Comparison of ENCODE assay signal across 7 mouse cellular contexts in genomic region chr10:125538316-125538715, GRCm38 (mm10).
DNase-seq lines count a peak whose midpoint lies in the region; ATAC-seq and TF ChIP-seq lines count a peak whose summit lies in the region.

No protein-coding gene starts in this region.

- no peaks in the 10 kb centered on the region for H3K36me3 ChIP-seq in E14TG2a.4 (ENCODE audit: insufficient read depth, low read length)
- H3K36me3 ChIP-seq in forebrain, embryonic 15.5 days, result no peaks in the 10 kb centered on the region
- no peaks in the 10 kb centered on the region for H3K36me3 ChIP-seq in neural tube, embryonic 15.5 days

- 44% methylated on average over 1 of the region's 1 CpGs for WGBS in forebrain, embryonic 15.5 days
- 51% methylated on average over 1 of the region's 1 CpGs for WGBS in neural tube, embryonic 15.5 days

- no peak overlapping the region for H3K27ac ChIP-seq in forebrain, embryonic 15.5 days (replicated peaks)
- no peak overlapping the region for H3K27ac ChIP-seq in neural tube, embryonic 15.5 days (replicated peaks)

- H3K4me2 ChIP-seq in forebrain, embryonic 15.5 days (replicated peaks), result no peak overlapping the region
- no peak overlapping the region for H3K4me2 ChIP-seq in neural tube, embryonic 15.5 days

- H3K9me3 ChIP-seq in E14TG2a.4 (ENCODE audit: low read length), result 0 out of 2 replicates have a peak, but pooled peaks cover 6% of the 10 kb centered on the region
- no peaks in the 10 kb centered on the region for H3K9me3 ChIP-seq in forebrain, embryonic 15.5 days
- H3K9me3 ChIP-seq in neural tube, embryonic 15.5 days (replicated peaks), result no peaks in the 10 kb centered on the region

- 0 out of 2 replicates have a peak, but pooled peaks have one; percentile 43 for ATAC-seq in forebrain, embryonic 15.5 days (replicated peaks)
- peak; percentile 68; the same call in 1 of the 2 replicates for ATAC-seq in megakaryocyte-erythroid progenitor cell, adult 5-6 weeks (replicated peaks; ENCODE audit: low FRiP score, low TSS enrichment, poor library complexity, severe bottlenecking)
- no peak for ATAC-seq in neural tube, embryonic 15.5 days (ENCODE audit: low FRiP score)

- peak; percentile 12 for DNase-seq in kidney, adult 8-10 months
- DNase-seq in kidney, adult 18-20 months, result no peak
- peak; percentile 37 for DNase-seq in NIH3T3 (ENCODE audit: low read depth)

- no peak overlapping the region for H3K9ac ChIP-seq in forebrain, embryonic 15.5 days (replicated peaks)
- no peak overlapping the region for H3K9ac ChIP-seq in neural tube, embryonic 15.5 days (replicated peaks)

- TF ChIP-seq CTCF in E14TG2a.4 (conservative IDR thresholded peaks at IDR 0.05; ENCODE audit: low read length), result peak; percentile 45

- no peaks in the 10 kb centered on the region for H3K27me3 ChIP-seq in E14TG2a.4 (ENCODE audit: insufficient read depth, low read length)
- H3K27me3 ChIP-seq in forebrain, embryonic 15.5 days, result no peaks in the 10 kb centered on the region
- H3K27me3 ChIP-seq in neural tube, embryonic 15.5 days (replicated peaks), result no peaks in the 10 kb centered on the region

- no peak overlapping the region for H3K4me3 ChIP-seq in E14TG2a.4 (replicated peaks; ENCODE audit: low read length)
- no peak overlapping the region for H3K4me3 ChIP-seq in forebrain, embryonic 15.5 days
- H3K4me3 ChIP-seq in neural tube, embryonic 15.5 days (replicated peaks), result no peak overlapping the region

- H3K4me1 ChIP-seq in E14TG2a.4 (replicated peaks; ENCODE audit: low read depth, low read length), result no peaks in the 10 kb centered on the region
- no peaks in the 10 kb centered on the region for H3K4me1 ChIP-seq in forebrain, embryonic 15.5 days
- H3K4me1 ChIP-seq in neural tube, embryonic 15.5 days, result no peaks in the 10 kb centered on the region
